Mouse (Mus musculus): ENCODE results near the gene Loxl3. TPM values are rescaled to one million over a fixed set of nuclear protein-coding genes. Genes with fewer than 3 reads are reported as not detected.
A peak's percentile ranks its signal among the peaks of the same experiment; 100 is the strongest.

Gene Loxl3
- polyA plus RNA-seq, 1 experiment from 2014 or later = 26.0 TPM

DNA sequence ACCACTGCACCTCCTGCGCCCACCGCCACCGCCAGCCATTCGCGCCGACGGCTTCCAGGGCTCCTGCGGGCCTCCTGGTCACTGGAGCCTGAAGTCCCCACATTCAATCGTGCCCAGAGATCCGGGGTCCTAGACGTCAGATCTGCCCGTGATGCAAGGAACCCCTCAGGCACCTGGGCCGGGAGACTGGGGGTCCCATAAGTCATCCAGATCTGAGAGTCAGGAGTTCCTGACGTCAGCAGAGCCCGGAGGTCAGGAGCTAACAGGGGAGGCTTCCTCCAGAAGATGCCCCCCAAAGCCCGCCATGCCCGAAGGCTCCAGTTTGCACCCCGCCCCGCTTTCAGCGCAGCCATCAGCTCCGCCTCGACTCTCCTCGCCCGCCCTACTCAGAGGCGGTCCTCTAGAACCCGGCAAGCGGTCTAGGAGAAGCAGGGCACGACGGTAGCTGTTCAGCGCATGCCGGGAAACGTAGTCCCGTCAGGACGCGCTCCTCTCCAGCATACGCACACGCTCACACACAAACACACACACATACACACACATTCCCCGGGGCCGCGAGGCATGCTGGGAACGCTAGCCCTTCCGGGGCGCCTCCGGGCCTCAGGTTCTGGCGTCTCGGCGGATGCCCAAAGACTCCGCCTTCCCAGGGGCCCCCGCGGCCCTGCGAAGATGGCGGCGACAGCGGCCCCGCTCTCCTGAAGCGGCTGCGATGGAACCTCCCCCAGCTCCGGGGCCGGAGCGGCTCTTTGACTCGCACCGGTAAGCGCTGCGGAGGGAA is 20.3 kb downstream of the Loxl3 start, which contains the start of gene Aup1:
Aup1 (plus strand) TSS at position 448 of the 778 bp plus-strand sequence.
- H3K9ac ChIP-seq (ENCODE audit: low read length) = peak within 1 kb of the TSS; percentile 92
- peaks cover 19% of the 10 kb centered on the region for H3K36me3 ChIP-seq (ENCODE audit: control insufficient read depth, insufficient read depth, low read length)
- peak within 1 kb of the TSS; percentile 75 for H3K4me3 ChIP-seq (ENCODE audit: low read length)
- H3K27me3 ChIP-seq (ENCODE audit: control insufficient read depth, insufficient read depth, low read depth, low read length) = no peaks in the 10 kb centered on the region
- ATAC-seq (ENCODE audit: low read depth) = peak; percentile 98
- H3K4me1 ChIP-seq (replicated peaks; ENCODE audit: control insufficient read depth, insufficient read depth, low read length) = peaks cover 22% of the 10 kb centered on the region
- peak within 1 kb of the TSS; percentile 95 for H3K4me2 ChIP-seq (ENCODE audit: low read depth, low read length)
- H3K27ac ChIP-seq (ENCODE audit: low read length) = peak within 1 kb of the TSS; percentile 87
- no peaks in the 10 kb centered on the region for H3K9me3 ChIP-seq (ENCODE audit: control insufficient read depth, low read length)
- WGBS = under 1% methylated on average over 59 of the region's 64 CpGs

DNA sequence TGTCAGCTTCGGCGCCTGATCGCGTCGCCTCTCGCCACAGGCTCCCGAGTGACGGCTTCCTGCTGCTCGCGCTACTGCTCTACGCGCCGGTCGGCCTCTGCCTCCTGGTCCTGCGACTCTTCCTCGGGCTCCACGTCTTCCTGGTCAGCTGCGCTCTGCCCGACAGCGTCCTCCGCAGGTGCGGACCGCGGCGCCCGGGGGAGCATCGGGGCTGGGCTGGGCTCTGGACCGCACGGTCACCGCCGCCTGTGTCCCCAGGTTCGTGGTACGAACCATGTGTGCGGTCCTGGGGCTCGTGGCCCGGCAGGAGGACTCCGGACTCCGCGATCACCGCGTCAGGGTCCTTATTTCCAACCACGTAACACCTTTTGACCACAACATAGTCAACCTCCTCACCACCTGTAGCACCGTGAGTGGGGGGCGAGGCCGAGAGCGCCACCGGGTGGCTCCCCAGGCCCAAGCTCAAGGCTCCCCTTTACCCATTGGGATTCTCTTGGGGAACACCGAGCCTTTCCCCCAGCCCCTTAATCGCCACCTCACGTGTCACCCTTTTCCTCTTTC is 21.0 kb downstream of the Loxl3 start, which contains the start of gene Htra2:
Htra2 (minus strand) TSS at position 403 of the 561 bp plus-strand sequence.
- Histone ChIP-seq H3K4me3 (ENCODE audit: low read length) (peak within 1 kb of the TSS; percentile 75), H3K36me3 (ENCODE audit: control insufficient read depth, insufficient read depth, low read length) (peaks cover 19% of the 10 kb centered on the region), H3K9ac (ENCODE audit: low read length) (peak within 1 kb of the TSS; percentile 92), H3K9me3 (ENCODE audit: control insufficient read depth, low read length) (no peaks in the 10 kb centered on the region), H3K4me2 (ENCODE audit: low read depth, low read length) (peak within 1 kb of the TSS; percentile 95), H3K27me3 (ENCODE audit: control insufficient read depth, insufficient read depth, low read depth, low read length) (no peaks in the 10 kb centered on the region), H3K27ac (ENCODE audit: low read length) (peak within 1 kb of the TSS; percentile 87), H3K4me1 (replicated peaks; ENCODE audit: control insufficient read depth, insufficient read depth, low read length) (peaks cover 22% of the 10 kb centered on the region)
- under 1% methylated on average over 46 of the region's 50 CpGs for WGBS
- peak; percentile 37 for ATAC-seq (ENCODE audit: low read depth)

DNA sequence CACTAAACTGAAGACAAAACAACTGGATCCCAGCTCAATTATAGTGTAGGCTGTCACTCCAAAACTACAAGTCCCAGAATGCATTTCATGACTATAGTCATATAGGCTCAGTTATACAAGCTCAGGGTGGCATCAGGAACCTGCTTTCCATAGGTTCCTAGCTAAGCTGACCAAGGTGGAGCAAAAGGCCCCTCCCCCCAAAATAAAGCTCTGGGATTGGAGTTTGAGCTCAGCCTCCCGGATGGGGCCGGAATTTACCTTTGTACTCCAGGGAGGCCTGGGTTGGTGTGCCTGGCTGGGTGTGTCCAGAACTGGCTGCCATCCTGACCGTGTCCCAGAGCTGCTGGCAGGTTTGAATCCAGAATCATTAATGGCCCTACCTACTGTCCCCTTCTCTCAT is 23.8 kb downstream of the Loxl3 start, which contains the start of gene Dqx1:
Dqx1 (plus strand) TSS at position 55 of the 400 bp plus-strand sequence.
- ATAC-seq (ENCODE audit: low read depth) = 0 out of 2 replicates have a peak, but pooled peaks have one; percentile 1
- H3K27ac ChIP-seq (ENCODE audit: low read length) = no peak within 1 kb of the TSS
- H3K4me2 ChIP-seq (ENCODE audit: low read depth, low read length) = no peak within 1 kb of the TSS
- peaks cover 17% of the 10 kb centered on the region for H3K4me1 ChIP-seq (replicated peaks; ENCODE audit: control insufficient read depth, insufficient read depth, low read length)
- no peaks in the 10 kb centered on the region for H3K9me3 ChIP-seq (ENCODE audit: control insufficient read depth, low read length)
- peaks cover 5% of the 10 kb centered on the region for H3K36me3 ChIP-seq (ENCODE audit: control insufficient read depth, insufficient read depth, low read length)
- no peak within 1 kb of the TSS for H3K4me3 ChIP-seq (ENCODE audit: low read length)
- WGBS = 34% methylated on average over 3 of the region's 3 CpGs
- peaks cover 11% of the 10 kb centered on the region for H3K27me3 ChIP-seq (ENCODE audit: control insufficient read depth, insufficient read depth, low read depth, low read length)
- no peak within 1 kb of the TSS for H3K9ac ChIP-seq (ENCODE audit: low read length)

DNA sequence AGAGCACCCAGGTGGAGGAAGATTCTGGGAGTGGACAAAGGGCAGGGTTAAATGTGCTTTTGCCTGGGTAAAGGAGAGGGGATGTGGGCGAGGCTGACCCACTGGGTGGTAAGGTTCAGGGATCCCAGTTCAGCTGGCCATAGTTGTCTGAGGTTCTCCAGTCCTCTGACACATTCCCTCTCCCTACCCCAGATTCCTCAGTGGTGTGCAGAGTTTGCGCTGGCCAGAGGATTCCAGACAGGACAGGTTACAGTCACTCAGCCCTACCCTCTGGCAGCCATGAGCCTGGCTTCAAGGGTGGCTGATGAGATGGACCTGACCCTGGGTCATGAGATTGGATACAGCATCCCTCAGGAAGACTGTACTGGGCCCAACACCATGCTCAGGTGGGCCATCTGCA is 24.8 kb downstream of the Loxl3 start:
- Histone ChIP-seq H3K4me2 (ENCODE audit: low read depth, low read length) (no peak overlapping the region), H3K9me3 (ENCODE audit: control insufficient read depth, low read length) (no peaks in the 10 kb centered on the region), H3K27me3 (ENCODE audit: control insufficient read depth, insufficient read depth, low read depth, low read length) (peaks cover 20% of the 10 kb centered on the region), H3K4me1 (replicated peaks; ENCODE audit: control insufficient read depth, insufficient read depth, low read length) (peaks cover 10% of the 10 kb centered on the region), H3K27ac (ENCODE audit: low read length) (no peak overlapping the region), H3K4me3 (ENCODE audit: low read length) (no peak overlapping the region), H3K9ac (ENCODE audit: low read length) (no peak overlapping the region), H3K36me3 (ENCODE audit: control insufficient read depth, insufficient read depth, low read length) (peaks cover 5% of the 10 kb centered on the region)
- no peak for ATAC-seq (ENCODE audit: low read depth)
- 72% methylated on average over 2 of the region's 2 CpGs for WGBS

DNA sequence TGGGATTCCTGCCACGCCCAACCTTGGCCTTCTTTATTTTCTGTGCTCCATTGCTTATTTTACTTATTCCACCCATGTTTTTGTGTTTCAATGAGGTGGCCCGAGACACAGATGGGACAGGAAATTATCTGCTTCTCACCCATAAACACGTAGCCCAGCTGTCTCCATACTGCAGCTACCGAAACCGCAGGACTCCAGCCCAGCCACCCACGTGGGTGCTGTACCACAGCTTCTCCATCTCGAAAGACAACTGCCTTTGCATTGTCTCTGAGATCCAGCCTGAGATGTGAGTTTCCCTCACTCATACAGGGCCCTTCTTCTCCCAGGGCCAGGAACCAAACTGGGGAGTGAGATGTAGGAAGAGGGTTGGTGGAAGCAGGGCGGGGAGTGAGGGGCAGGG is 32.0 kb downstream of the Loxl3 start:
- H3K9me3 ChIP-seq (ENCODE audit: control insufficient read depth, low read length) = no peaks in the 10 kb centered on the region
- 30% methylated on average over 8 of the region's 8 CpGs for WGBS
- no peaks in the 10 kb centered on the region for H3K36me3 ChIP-seq (ENCODE audit: control insufficient read depth, insufficient read depth, low read length)

DNA sequence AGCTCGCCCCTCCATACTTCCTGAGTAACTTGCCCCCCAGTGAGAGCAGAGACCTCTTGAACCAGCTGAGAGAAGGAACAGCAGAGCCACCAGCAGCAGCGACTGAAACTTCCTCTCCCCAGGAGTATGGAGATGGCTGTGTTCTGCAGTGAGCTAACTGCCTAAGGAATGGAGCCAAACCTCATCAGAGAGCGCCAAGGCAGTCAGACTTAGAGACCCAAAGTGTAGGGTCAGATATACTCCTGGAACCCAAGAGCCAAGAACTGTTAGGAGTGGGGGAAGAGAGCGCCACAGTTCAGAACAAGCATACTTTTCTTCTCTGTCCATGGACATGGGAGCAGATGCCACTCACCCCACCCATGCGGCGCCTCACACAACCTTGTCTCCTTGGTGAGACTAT is 32.5 kb downstream of the Loxl3 start:
- Histone ChIP-seq H3K27me3 (ENCODE audit: control insufficient read depth, insufficient read depth, low read depth, low read length) (peaks cover 97% of the 10 kb centered on the region), H3K4me2 (ENCODE audit: low read depth, low read length) (no peak overlapping the region), H3K36me3 (ENCODE audit: control insufficient read depth, insufficient read depth, low read length) (no peaks in the 10 kb centered on the region), H3K9me3 (ENCODE audit: control insufficient read depth, low read length) (no peaks in the 10 kb centered on the region), H3K4me1 (replicated peaks; ENCODE audit: control insufficient read depth, insufficient read depth, low read length) (peaks cover 2% of the 10 kb centered on the region; the same call in 1 of the 2 replicates), H3K27ac (ENCODE audit: low read length) (no peak overlapping the region), H3K4me3 (ENCODE audit: low read length) (no peak overlapping the region), H3K9ac (ENCODE audit: low read length) (no peak overlapping the region)
- 26% methylated on average over 6 of the region's 6 CpGs for WGBS
- no peak for ATAC-seq (ENCODE audit: low read depth)

More for the DNA sequence above, 32.0 kb downstream of the Loxl3 start:
- Histone ChIP-seq H3K27ac (ENCODE audit: low read length) (no peak overlapping the region), H3K4me1 (replicated peaks; ENCODE audit: control insufficient read depth, insufficient read depth, low read length) (no peaks in the 10 kb centered on the region; the same call in 1 of the 2 replicates), H3K4me2 (ENCODE audit: low read depth, low read length) (no peak overlapping the region), H3K9ac (ENCODE audit: low read length) (no peak overlapping the region), H3K27me3 (ENCODE audit: control insufficient read depth, insufficient read depth, low read depth, low read length) (peaks cover 92% of the 10 kb centered on the region), H3K4me3 (ENCODE audit: low read length) (no peak overlapping the region)
- no peak for ATAC-seq (ENCODE audit: low read depth)

DNA sequence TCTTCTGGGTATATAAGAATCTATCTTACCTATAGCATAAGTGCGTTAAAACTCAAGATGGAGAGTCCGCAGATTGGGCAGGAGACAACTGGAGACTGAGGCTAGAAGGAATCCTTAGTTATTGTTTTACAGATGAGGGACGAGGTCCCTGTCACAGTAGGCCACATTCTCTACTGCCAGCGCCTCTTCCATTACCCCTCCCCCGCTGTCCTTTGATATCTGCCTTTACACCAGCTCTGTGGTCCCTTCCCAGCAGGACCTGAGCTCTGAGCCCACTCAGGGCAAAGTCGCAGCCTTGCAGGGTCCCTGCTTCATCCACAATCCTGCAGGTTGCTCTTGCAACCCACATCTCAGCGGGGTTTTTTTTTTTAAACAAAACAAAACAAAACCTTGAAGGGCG is 34.2 kb downstream of the Loxl3 start:
- ATAC-seq (ENCODE audit: low read depth) = no peak
- peaks cover 96% of the 10 kb centered on the region for H3K27me3 ChIP-seq (ENCODE audit: control insufficient read depth, insufficient read depth, low read depth, low read length)
- H3K4me1 ChIP-seq (replicated peaks; ENCODE audit: control insufficient read depth, insufficient read depth, low read length) = peaks cover 2% of the 10 kb centered on the region; the same call in 1 of the 2 replicates
- no peaks in the 10 kb centered on the region for H3K36me3 ChIP-seq (ENCODE audit: control insufficient read depth, insufficient read depth, low read length)
- no peaks in the 10 kb centered on the region for H3K9me3 ChIP-seq (ENCODE audit: control insufficient read depth, low read length)
- peak overlapping the region; percentile 45; the same call in 1 of the 2 replicates for H3K4me2 ChIP-seq (ENCODE audit: low read depth, low read length)
- H3K27ac ChIP-seq (ENCODE audit: low read length) = no peak overlapping the region
- WGBS = 6% methylated on average over 8 of the region's 8 CpGs
- H3K9ac ChIP-seq (ENCODE audit: low read length) = no peak overlapping the region
- peak overlapping the region; percentile 29 for H3K4me3 ChIP-seq (ENCODE audit: low read length)

DNA sequence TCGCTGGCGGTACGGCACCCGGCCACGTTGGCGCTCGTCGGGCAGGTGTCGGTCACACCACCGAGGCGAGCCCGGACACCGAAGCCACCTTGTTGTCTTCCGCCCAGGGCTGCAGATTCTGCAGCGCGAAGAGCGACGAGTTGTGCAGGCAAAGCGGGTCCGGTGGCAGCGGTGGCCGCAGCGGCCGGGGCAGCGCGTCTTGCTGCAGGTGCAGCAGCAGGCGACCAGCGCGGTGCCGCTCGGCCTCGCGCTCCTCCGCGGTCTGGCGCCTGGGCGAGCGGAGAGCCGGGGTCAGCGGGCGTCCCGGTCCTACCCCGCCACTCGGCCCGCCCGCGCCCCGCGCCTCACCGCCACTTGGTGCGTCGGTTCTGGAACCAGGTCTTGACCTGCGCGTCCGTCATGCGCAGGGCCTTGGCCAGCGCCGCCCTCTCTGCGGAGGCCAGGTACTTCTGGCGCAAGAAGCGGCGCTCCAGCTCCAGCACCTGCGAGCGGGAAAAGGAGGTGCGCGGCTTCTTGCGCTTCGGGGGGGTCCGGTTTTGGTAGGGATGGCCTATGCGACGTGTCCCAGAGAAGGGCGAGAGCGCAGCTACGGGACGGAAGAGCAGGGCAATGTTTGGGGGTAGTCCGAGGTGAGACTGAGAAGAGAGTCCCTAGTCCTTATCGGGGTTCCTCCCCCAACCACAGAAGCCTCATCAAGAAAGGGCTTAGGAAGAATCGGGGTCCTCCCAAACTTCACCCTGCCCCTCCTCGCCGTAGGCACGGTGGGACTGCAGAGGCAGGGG is 34.9 kb downstream of the Loxl3 start:
- H3K9me3 ChIP-seq (ENCODE audit: control insufficient read depth, low read length) = no peaks in the 10 kb centered on the region
- peak overlapping the region; percentile 45 for H3K4me2 ChIP-seq (ENCODE audit: low read depth, low read length)
- no peak overlapping the region for H3K9ac ChIP-seq (ENCODE audit: low read length)
- 1% methylated on average over 79 of the region's 81 CpGs for WGBS
- H3K4me1 ChIP-seq (replicated peaks; ENCODE audit: control insufficient read depth, insufficient read depth, low read length) = peaks cover 2% of the 10 kb centered on the region; the same call in 1 of the 2 replicates
- H3K36me3 ChIP-seq (ENCODE audit: control insufficient read depth, insufficient read depth, low read length) = no peaks in the 10 kb centered on the region
- peaks cover 95% of the 10 kb centered on the region for H3K27me3 ChIP-seq (ENCODE audit: control insufficient read depth, insufficient read depth, low read depth, low read length)
- no peak for ATAC-seq (ENCODE audit: low read depth)
- H3K4me3 ChIP-seq (ENCODE audit: low read length) = peak overlapping the region; percentile 29
- no peak overlapping the region for H3K27ac ChIP-seq (ENCODE audit: low read length)

Data from lung, embryonic 16.5 days (tissue).